Mouse (Mus musculus) cerebral cortex, adult 2 months (tissue): ENCODE measurements around the gene Plxna1.

Source experiments
- WGBS: fragments of 180-500 bp; shearing (Covaris S2); methylation state at CpG from one replicate; pipeline ENCODE4 v1.1.7; 2018; 5-methylcytosine and 5-hydroxymethylcytosine counted together

Gene Plxna1

DNA sequence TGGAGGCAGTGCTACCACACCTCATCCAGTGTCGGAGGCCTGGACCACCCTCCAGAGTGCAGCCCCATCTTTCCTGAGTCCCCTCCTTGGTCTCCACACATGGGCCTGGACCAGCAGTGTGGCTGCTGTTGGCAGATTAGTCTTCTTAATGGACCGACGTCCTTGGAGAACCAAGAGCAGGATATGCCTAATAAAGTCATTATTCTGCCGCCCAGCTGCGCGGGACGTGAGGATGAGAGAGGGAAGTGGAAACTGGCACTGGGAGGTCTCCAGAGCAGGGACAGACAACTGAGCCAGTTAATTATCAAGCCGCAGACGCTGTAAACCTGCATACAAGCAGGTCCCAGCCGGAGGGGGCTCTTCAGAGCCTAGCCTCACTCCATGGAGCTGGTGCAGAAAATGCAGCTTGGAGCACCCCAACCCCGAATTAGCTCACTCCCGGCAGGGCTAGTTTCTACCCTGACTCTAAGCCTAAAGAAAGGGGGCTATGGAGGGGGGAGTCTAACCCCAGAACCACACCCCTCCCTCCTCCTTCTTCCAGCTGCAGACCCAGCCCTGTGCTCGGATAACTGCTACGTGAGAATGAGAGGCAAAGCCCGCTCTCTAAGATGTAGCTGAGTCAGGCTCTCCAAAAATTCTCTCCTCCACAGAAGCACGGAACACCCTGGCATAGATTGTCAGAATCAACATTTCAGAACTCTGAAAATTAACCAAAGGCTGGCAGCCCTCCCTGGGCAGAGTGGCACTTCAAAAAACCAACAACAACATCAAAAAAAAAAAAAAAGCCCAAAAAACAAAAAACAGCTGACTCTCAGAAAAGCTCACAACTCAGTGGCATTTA is 80.7 kb downstream of the Plxna1 start:
- WGBS: 33% methylated on average over 16 of the region's 16 CpGs

DNA sequence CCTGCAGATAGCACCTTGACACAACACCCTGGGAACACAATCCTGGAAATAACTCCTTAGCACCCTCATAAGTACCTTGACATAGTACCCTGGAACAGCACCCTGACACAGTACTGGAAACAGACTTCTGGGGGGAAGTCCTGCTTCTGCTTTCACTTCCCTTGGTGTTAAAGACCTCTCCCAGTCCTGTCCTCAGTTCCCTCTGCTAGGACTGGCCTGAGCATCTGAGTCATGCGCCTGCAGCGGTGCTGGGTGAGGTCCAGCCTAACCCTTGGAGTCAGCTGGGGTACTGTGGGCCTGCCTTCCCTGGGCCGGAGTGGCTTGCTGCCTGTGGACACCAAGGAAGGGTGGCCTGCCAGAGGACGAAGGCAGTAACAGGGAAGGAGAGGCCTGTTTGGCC is 81.9 kb downstream of the Plxna1 start:
- WGBS: 81% methylated on average over 4 of the region's 4 CpGs

DNA sequence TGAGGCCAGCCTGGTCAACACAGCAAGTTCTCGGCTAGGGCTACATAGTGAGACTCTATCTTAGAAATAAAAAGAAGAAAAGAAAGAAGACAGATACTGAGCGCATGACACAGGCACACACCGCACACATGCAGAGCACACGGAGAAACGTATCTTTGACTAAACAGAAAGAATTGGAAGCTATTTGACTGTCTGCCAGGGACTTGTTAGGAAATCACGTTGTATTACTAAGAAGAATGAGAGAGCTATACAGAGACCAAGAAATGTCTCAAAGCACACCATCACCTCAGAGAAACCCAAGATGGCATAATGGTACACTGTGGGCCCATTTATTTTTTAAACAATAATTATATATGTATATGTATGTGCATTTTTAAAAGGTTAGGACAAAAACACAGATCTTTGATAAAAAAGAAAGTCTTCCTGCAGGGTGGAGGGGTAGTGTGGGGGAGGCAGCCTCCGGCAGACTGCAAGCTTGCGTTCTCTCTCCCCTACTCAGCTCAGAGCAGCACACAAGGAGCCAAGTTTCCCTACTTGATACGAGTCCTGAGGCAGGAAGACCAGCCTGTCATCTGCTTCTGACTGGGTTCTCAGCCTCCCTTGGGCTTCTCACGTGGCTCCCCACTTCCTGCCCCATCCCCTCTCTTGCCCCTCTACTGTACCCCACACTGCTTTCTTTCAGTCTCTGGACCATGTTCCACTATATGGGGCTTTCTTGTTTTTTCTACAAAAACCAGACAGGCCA is 90.5 kb downstream of the Plxna1 start:
- WGBS: 44% methylated on average over 10 of the region's 10 CpGs

DNA sequence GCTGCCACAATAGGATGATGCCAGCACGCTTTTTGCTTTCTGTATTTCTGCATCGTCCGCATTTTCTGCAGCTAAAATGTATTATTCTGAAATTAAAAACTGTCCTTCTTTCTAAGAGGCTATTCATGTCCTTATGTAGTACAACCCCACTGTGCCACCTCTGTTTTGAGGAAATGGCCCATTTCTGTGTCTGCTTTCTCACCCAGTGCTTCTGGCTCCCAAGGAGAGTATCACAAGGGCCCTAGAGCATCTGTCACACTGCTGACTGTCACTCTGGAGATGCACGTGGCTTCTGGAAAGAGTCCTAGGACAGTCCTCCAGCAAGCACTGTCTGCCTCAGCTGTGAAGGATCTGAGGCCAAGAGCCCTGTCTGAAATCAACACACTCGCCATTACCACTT is 95.2 kb downstream of the Plxna1 start:
- WGBS: 75% methylated on average over 5 of the region's 5 CpGs
